Mouse (Mus musculus) cerebellum, adult 11 months (tissue): ENCODE measurements around the gene Tmem151a.
"Not testable (repeated sequence)": the region's sequence is repeated elsewhere in the genome, so short reads cannot be mapped to it uniquely, and the experiment has no call there.

Source experiments
- DNase-seq: peaks from one replicate; pipeline ENCODE4 v3.0.0; 2022

Tmem151a gene

GRCm38 (mm10) chr19:5094243-5094632 lies 8.9 kb upstream of the Tmem151a start:
- DNase-seq, result peak; percentile 94

GRCm38 (mm10) chr19:5093481-5094242 lies 8.3 kb upstream of the Tmem151a start:
- DNase-seq, result peak; percentile 51

GRCm38 (mm10) chr19:5092083-5092482 lies 6.8 kb upstream of the Tmem151a start:
- no peak for DNase-seq

GRCm38 (mm10) chr19:5089324-5089723 lies 4.0 kb upstream of the Tmem151a start:
- DNase-seq, result peak; percentile 32

GRCm38 (mm10) chr19:5087884-5088728 lies 2.8 kb upstream of the Tmem151a start, which contains the start of gene Yif1a:
Gene Yif1a (plus strand): TSS chr19:5088538.
- DNase-seq, result peak; percentile 93

DNA sequence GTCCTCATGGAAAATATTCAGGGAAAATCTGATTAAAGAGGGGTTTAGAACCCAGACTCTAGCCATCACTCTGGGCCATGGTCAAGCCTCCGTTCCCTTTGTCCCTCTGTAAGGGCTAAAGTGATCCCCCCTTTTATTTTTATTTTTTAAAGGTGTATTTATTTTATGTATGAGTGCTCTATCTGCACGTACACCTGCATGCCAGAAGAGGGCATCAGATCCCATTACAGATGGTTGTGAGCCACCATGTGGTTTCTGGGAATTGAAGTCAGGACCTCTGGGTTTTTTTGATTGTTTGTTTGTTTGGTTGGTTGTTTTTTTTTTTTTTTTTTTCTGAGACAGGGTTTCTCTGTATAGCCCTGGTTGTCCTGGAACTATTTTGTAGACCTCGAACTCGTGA lies 1.2 kb upstream of the Tmem151a start:
- DNase-seq, result not testable (repeated sequence)

DNA sequence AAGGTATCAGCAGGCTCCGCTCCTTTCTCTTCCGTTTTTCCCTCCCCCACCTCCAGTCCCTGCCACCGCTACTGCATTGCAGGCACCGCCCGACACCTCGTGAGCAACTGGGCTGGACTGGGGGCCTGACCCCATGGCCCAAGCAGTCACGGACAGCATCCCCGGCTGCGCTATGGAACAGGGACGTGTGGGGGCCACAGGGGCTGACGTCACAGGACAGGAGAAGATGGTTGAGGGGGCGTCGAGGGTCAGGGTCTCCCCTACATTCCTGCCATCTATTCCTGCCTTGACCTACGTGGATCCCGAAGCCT lies 542 bp downstream of the Tmem151a start:
- peak; percentile 62 for DNase-seq

DNA sequence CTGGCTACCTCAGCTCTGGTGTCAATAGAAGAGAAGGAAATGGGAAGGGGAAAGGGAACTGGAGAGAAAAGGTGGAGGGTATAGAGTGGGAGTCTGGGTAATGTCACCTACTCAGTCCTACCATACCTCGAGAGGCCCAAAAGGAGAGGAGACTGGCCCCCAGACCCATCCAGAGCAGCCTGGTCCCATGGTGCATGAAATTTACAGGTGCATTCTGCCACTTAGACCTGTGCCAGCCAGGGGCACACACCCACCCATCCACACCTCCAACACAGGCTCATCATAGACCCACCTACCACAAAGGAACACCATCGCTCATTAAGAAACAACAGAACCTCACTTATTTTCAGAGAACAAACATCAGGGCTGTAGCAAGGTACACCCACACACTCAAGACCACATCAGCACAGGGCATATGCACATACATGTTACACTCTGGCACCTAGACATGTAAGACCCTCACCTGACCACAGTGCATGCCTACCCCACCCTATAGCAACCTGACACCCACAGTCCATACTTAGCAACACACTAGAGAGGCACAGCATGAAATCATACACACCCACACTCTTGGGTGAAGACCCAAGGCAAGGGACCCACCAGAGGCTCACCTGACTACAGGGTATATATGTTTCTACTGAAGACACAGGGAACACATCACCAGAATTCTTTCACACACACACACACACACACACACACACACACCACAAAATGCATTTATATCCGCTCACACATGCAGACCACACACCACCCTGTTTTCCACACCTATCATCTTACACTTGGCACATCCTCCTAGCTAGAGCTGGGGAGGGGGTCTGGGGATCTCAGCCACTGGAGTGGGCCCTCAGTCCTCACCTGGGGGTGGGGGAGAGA lies 1.1 kb downstream of the Tmem151a start:
- DNase-seq, result no peak

DNA sequence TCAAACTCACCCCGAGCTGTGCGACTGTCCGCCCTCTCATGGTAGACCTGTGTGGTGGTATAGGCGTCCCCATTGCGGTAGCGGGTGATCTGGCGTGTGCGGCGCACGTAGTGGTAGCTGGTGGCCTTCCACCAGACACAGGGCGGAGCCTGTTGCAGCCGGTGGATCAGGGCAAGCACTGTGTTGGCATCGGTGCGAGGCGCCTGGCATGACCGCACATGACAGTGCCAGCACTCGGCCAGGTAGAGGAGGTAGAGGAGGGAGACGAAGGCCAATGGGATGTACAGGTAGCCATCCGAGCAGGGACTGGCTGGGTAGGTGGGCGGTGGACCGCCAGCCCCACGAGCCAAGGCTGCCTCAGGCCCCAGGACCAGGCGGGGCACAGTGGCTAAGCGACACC lies 2.7 kb downstream of the Tmem151a start:
- DNase-seq, result no peak

GRCm38 (mm10) chr19:5082005-5082404 lies 3.3 kb downstream of the Tmem151a start:
- no peak for DNase-seq

DNA sequence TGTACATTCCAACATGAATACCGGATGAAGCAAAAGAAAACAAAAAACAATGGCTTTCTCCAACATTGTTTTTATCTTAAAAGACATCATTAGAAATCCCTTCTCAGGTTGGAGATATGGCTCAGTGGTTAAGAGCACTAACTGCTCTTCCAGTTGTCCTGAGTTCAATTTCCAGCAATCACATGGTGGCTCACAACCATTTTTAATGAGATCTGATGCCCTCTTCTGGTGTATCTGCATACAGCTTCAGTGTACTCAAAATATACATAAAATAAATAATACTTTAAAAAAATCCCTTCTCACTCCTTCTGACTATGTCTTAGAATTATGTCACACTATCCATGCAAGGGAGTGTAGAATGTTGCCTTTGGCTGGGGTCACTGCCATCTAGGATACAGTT lies 6.1 kb downstream of the Tmem151a start:
- no peak for DNase-seq

- DNase-seq, result no peak
Measured at GRCm38 (mm10) chr19:5073518-5073917, 11.8 kb downstream of the Tmem151a start.

DNA sequence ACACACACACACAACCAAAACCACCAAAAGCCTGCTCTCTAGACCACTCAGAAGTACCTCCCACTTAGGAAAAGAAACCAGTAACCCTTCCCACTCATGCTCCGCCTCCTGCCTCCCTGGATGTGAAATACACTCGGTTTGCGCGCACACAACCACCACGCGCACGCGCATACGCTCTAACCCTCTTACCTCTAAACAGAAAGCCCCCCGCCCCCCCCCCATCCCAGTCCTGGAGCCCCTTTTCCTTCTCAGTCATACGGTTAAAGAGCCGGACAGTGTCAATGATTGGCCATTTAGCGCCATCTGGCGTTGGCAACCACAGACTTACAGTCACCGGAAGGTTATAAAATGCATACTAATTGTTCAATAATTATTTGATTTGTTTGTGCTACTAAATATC lies 12.3 kb downstream of the Tmem151a start:
- DNase-seq, result no peak

DNA sequence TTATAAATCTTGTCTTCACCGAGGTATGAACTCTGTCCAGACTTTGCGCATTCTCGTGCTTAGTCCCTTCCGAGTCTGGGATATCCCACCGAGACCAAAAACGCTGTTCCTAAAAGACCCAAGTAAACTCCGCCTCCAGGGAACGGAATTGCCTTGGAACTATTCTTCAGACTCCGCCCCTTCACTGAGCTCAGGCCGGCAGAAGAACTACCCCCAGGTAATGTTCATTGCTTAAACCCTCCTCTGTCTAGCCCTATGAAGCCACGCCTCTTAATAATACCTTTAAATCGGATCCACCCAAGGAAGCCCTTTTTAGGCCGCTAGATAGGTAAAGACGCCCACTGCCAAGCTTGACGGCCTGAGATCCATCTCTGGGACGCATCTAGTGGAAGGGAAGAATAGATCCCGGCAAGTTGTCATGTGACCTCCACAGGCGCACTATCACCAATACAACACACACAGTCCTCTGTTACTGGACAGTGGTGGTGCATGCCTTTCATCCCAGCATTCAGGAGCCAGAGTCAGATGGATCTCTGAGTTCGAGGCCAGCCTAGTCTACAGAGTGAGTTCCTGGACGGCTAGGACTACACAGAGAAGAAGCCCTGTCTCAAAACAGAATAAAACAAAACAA lies 12.8 kb downstream of the Tmem151a start:
- no peak for DNase-seq

DNA sequence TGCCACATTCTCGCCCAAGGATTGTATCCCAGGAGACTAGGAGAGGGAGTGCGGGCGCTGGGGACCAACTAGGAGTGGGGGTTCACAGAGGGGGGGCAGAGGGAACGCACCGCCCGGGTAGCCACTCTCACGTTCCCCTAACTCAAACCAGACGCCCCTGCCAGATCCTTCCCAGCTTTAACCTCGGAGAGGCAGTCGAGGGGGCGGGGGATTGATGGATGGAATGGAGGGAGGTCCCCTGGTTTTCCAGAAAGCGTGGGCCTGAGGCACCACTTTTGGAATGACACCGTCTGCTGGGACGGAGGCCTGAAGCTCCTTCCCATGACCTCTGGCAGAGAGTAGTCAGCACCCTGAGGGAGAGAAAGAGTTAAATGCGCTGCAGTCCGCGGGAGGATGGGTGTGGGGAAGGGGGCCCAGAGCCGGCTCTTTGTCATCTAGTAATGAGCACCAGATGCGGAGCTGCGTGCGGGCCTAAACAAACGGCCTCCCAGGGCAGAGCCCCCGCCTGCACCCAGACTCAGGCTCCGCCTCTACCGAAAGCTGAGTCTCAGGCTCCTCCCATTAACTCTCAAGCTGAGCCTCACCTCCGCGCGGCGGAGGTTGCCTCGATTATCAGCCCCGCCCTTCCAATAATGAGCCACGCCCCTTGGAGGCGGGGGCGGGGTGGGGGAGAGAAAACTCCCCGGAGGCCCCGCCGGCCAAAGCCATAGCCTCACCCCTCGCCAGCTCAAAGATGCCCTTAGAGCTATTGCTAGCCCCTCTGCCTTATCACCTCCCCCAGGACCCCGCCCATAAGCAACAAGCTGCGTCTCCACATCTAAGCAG lies 13.6 kb downstream of the Tmem151a start:
- DNase-seq, result no peak

DNA sequence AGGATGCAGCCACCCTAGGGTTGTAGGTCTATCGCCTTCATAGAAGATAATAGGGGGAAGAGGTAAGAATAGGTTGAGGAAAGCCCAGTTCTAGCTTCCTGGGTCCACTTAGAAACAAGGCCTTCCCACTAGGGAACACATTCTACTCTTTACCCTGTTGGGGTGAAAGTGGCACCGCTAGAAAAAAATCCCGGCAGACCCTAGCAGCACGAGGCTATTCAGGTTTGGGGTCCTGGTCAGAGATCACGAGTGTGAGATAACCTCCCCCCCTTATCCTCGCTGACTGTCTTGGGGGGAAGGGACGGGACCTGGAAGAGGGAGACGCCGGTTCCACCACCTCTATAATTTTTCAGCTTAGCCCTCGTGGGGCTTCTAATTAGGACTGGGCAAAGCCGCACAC lies 14.3 kb downstream of the Tmem151a start:
- DNase-seq, result no peak

- DNase-seq, result no peak
Measured at GRCm38 (mm10) chr19:5069978-5070377, 15.4 kb downstream of the Tmem151a start.

DNA sequence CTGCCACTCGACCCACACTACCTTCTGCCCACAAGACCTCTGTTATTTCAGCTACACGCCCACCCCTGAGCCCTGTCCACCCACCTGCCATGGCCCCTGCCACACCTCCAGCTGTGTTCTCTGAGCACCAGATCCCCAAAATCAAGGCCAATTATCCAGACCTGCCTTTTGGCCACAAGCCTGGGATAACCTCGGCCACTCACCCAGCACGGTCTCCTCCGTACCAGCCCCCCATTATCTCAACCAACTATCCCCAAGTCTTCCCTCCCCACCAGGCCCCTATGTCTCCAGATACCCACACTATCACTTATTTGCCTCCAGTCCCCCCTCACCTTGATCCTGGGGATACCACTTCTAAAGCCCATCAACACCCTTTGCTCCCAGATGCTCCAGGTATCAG lies 15.8 kb downstream of the Tmem151a start:
- DNase-seq, result no peak

GRCm38 (mm10) chr19:5068570-5069234 lies 16.6 kb downstream of the Tmem151a start:
- no peak for DNase-seq

DNA sequence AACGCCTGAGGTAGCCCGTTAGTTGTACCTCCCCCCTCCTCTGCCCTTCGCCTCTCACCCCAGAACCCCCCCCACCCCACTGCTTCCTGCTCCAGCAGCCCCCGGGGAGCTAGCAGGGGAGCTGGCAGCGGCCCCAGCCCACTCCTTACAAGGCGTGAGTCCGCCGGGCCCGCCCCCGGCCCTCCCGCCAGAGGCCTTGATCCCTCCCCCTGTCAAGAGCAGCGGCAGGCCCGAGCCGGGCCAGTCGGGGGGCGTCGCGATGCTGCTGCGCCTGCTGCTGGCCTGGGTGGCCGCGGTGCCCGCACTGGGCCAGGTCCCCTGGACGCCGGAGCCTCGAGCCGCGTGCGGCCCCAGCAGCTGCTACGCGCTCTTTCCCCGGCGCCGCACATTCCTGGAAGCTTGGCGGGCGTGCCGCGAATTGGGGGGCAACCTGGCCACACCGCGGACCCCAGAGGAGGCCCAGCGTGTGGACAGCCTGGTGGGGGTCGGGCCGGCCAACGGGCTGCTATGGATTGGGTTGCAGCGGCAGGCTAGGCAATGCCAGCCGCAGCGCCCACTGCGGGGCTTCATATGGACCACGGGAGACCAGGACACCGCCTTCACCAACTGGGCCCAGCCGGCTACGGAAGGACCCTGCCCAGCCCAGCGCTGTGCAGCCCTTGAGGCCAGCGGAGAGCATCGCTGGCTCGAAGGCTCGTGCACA lies 17.3 kb downstream of the Tmem151a start, which contains the start of gene Cd248:
Gene Cd248, plus strand, starts transcription at position 212 of the 703 bp plus-strand sequence.
- DNase-seq, result no peak
